Mouse (Mus musculus) liver, postnatal 0 days (tissue): ENCODE data around the gene Cyp2s1. TPM values are rescaled to one million over a fixed set of nuclear protein-coding genes. Genes with fewer than 3 reads are reported as not detected.

Experiments
- ATAC-seq: fragments of 200-750 bp; cut with Nextera tagmentation; 2 replicates; pipeline ENCODE4 v1.8.0; 2017; ENCODE audit warnings: mild to moderate bottlenecking, moderate library complexity
- DNase-seq: peaks from one replicate; pipeline ENCODE4 v3.0.0-alpha.2; 2016
- H3K27ac ChIP-seq: fragments of 300-500 bp; sonication (generic); 2 replicates; pipeline ENCODE4 v1.5.1; 2014; ENCODE audit warnings: antibody characterized with exemption, moderate library complexity, mild to moderate bottlenecking, low read depth
- H3K27me3 ChIP-seq: fragments of 300-500 bp; sonication (generic); 2 replicates; pipeline ENCODE4 v1.6.1; 2014; ENCODE audit warnings: low read length, control low read depth, mixed read lengths; ENCODE audit not compliant: insufficient read depth
- H3K36me3 ChIP-seq: fragments of 300-500 bp; sonication (generic); replicated peaks from 2 replicates; pipeline ENCODE4 v1.6.1; 2014; ENCODE audit warnings: mild to moderate bottlenecking, control low read depth, low read length, moderate library complexity, mixed read lengths; ENCODE audit not compliant: insufficient read depth
- H3K4me1 ChIP-seq: fragments of 300-500 bp; sonication (generic); 2 replicates; pipeline ENCODE4 v1.6.1; 2014; ENCODE audit warnings: antibody characterized with exemption, mild to moderate bottlenecking, control low read depth; ENCODE audit not compliant: insufficient read depth
- H3K4me2 ChIP-seq: fragments of 300-500 bp; sonication (generic); 2 replicates; pipeline ENCODE4 v1.6.1; 2014; ENCODE audit warnings: low read depth, mild to moderate bottlenecking, low read length, moderate library complexity, mixed read lengths
- H3K4me3 ChIP-seq: fragments of 300-500 bp; sonication (generic); 2 replicates; pipeline ENCODE4 v1.5.1; 2014; ENCODE audit warnings: low read depth, low read length
- H3K9ac ChIP-seq: fragments of 300-500 bp; sonication (generic); replicated peaks from 2 replicates; pipeline ENCODE4 v1.6.1; 2014; ENCODE audit warnings: mild to moderate bottlenecking, moderate library complexity
- H3K9me3 ChIP-seq: fragments of 300-500 bp; sonication (generic); 2 replicates; pipeline ENCODE4 v1.6.1; 2016; ENCODE audit warnings: mild to moderate bottlenecking, control low read depth, low read length, mixed read lengths
- CTCF ChIP-seq: sonication (generic); IDR thresholded peaks from 2 replicates; pipeline ENCODE4 v1.5.1; 2016; ENCODE audit warnings: antibody characterized with exemption, low read depth
- EP300 ChIP-seq: IDR thresholded peaks from 2 replicates; pipeline ENCODE4 v1.6.1; 2016; ENCODE audit warnings: antibody characterized with exemption, low read depth, mild to moderate bottlenecking
- WGBS: fragments of 180-500 bp; shearing (Covaris S2); extraction: QIAGEN DNeasy Blood & Tissue Kit; methylation state at CpG from one replicate; pipeline ENCODE4 v1.1.7; 2014; ENCODE audit not compliant: insufficient replicate concordance; 5-methylcytosine and 5-hydroxymethylcytosine counted together
- polyA plus RNA-seq: library from polyadenylated mRNA; unstranded; fragments of >200 nt; fragmentation: Nextera tagmentation; extraction: Ambion mirVana; gene quantifications from 2 replicates; pipeline ENCODE4 v1.2.1, GENCODE M21; 2015

Gene Cyp2s1
- polyA plus RNA-seq, 1 experiment from 2014 or later = 0.92 TPM

DNA sequence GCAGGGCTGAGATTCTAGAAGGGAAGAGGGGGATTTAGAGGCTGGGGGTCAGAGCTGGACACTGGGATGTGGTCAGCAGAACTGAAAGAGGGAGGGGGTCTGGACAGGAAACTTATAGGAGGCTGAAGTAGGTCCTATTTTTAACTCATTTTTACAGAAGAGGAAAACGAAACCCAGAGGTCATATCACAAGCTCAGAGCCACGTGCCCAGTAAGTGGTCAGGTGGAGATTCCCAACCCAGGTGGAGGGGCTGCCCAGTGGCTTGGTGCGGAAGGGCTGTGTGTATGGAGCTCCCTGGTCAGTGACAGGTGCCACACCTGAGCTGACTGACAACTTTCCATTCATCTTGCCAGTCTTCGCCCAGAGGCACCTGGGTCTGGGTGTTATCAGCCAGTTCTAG, 29.7 kb downstream of the Cyp2s1 start:
- no peaks in the 10 kb centered on the region for H3K9me3 ChIP-seq
- TF ChIP-seq CTCF (no peak), EP300 (no peak)
- H3K27ac ChIP-seq = no peak overlapping the region
- DNase-seq = no peak
- peaks cover 11% of the 10 kb centered on the region for H3K27me3 ChIP-seq
- H3K4me1 ChIP-seq = peaks cover 12% of the 10 kb centered on the region
- no peaks in the 10 kb centered on the region for H3K36me3 ChIP-seq
- WGBS = 48% methylated on average over 4 of the region's 4 CpGs
- H3K4me3 ChIP-seq = no peak overlapping the region
- H3K4me2 ChIP-seq = peak overlapping the region; percentile 54; the same call in 1 of the 2 replicates
- ATAC-seq = no peak
- no peak overlapping the region for H3K9ac ChIP-seq

DNA sequence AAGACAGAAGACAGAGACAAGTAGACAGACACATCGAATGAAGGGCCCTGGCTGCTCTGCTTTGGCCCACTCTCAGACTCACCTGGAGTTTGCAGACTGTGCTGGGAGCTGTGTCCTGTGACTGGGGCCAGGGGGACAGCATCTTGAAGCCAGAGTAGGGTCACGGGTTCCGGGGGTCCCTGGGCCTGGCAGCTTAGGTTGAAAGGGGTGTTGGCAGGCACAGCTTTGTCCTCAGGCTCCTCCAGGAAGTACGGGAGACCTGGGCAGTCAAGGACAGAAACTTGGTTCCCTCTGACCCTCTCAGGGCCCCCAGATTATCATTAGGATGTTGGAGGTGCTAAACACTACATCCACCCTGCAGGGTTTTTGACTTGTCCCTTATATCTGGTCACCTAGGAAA, 31.0 kb downstream of the Cyp2s1 start:
- Histone ChIP-seq H3K36me3 (no peaks in the 10 kb centered on the region), H3K9me3 (no peaks in the 10 kb centered on the region), H3K27ac (no peak overlapping the region), H3K4me2 (no peak overlapping the region), H3K27me3 (peaks cover 11% of the 10 kb centered on the region), H3K9ac (no peak overlapping the region), H3K4me3 (no peak overlapping the region), H3K4me1 (peaks cover 20% of the 10 kb centered on the region)
- 52% methylated on average over 4 of the region's 4 CpGs for WGBS
- TF ChIP-seq EP300 (no peak), CTCF (no peak)
- ATAC-seq = no peak
- no peak for DNase-seq

DNA sequence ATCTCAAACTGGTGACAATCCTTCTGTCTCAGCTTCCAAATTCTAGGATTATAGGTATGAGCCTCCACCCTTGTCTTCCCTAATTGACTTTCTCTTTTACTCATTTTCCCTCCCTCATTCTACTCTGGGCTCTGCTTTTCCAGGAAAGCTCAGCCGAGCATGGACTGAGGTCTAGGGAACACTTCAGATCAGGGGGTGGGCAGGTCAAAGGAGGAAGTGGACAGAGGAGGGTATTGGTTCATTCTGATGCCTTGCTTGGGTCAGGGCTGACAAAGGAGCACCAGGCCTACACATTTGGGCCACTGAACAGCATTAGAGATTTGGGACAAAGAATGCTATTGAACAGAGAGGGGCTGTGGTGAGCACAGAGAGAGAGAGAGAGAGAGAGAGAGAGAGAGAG, 31.9 kb downstream of the Cyp2s1 start:
- 23% methylated on average over 1 of the region's 1 CpGs for WGBS
- no peaks in the 10 kb centered on the region for H3K9me3 ChIP-seq

DNA sequence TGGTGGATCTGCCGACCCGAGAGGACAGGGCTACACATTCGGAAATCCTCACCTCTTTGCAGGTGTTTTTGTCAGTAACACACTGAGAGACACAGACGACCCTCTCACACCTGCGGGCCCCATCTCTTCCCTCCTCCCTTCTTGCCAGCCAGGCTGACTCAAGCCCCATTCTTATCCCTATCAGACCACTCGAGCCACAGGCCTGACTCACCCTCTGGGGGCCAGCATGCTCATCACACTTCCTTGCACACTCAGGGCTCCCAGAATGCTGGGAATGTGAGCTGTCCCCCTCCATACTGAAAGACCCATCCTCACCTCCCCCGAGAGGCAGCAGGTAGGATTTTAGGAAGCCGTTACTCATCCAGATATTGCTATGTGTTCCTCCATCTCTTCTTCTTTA, 33.0 kb downstream of the Cyp2s1 start:
- H3K36me3 ChIP-seq = no peaks in the 10 kb centered on the region
- WGBS = 65% methylated on average over 8 of the region's 8 CpGs

More for the DNA sequence above, 31.9 kb downstream of the Cyp2s1 start:
- TF ChIP-seq CTCF = no peak
- TF ChIP-seq EP300 = no peak
- Histone ChIP-seq H3K4me2 (no peak overlapping the region), H3K27ac (no peak overlapping the region), H3K36me3 (no peaks in the 10 kb centered on the region), H3K4me1 (peaks cover 20% of the 10 kb centered on the region), H3K27me3 (peaks cover 11% of the 10 kb centered on the region), H3K9ac (no peak overlapping the region), H3K4me3 (no peak overlapping the region)
- ATAC-seq (no peak), DNase-seq (no peak)

DNA sequence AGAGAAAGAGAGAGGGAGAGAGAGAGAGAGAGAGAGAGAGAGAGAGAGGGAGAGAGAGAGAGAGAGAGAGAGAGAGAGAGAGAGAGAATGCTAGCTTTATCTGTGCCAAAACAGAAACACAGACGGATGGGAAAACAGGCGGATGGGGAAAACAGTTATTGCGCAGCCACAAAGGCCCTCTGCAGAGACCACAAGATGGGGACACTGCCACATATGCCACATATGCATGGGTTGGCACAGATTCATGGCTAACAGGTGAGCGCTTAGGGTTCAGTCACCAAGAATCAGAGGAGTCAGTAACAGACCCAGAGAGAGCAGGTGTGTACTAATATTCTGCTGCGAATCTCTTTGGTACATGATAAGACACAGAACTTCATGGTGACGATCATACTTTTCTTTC, 34.0 kb downstream of the Cyp2s1 start:
- peaks cover 6% of the 10 kb centered on the region; the same call in 1 of the 2 replicates for H3K27me3 ChIP-seq
- H3K9ac ChIP-seq = no peak overlapping the region
- ATAC-seq (no peak), DNase-seq (no peak)
- no peak overlapping the region for H3K4me3 ChIP-seq
- no peak overlapping the region for H3K4me2 ChIP-seq
- no peaks in the 10 kb centered on the region for H3K9me3 ChIP-seq
- H3K27ac ChIP-seq = no peak overlapping the region
- 38% methylated on average over 6 of the region's 6 CpGs for WGBS
- TF ChIP-seq CTCF (no peak), EP300 (no peak)
- no peaks in the 10 kb centered on the region for H3K36me3 ChIP-seq
- H3K4me1 ChIP-seq = peaks cover 19% of the 10 kb centered on the region

More for the DNA sequence above, 33.0 kb downstream of the Cyp2s1 start:
- DNase-seq = no peak
- Histone ChIP-seq H3K4me1 (peaks cover 23% of the 10 kb centered on the region), H3K9ac (no peak overlapping the region), H3K4me3 (no peak overlapping the region), H3K27me3 (peaks cover 9% of the 10 kb centered on the region), H3K4me2 (no peak overlapping the region), H3K9me3 (no peaks in the 10 kb centered on the region), H3K27ac (0 out of 2 replicates have a peak overlapping the region, but pooled peaks have one; percentile 34)
- no peak for ATAC-seq
- TF ChIP-seq EP300 (no peak), CTCF (no peak)

- H3K4me2 ChIP-seq = peak overlapping the region; percentile 69
- no peak for TF ChIP-seq CTCF
- H3K27ac ChIP-seq = peak overlapping the region; percentile 66
- peak overlapping the region; percentile 31; the same call in 1 of the 2 replicates for H3K4me3 ChIP-seq
- 0 out of 2 replicates have a peak overlapping the region, but pooled peaks have one; percentile 55 for H3K9ac ChIP-seq
- ATAC-seq = peak; percentile 52
- 0 out of 2 replicates have a peak, but pooled peaks cover under 1% of the 10 kb centered on the region for H3K27me3 ChIP-seq
- no peaks in the 10 kb centered on the region for H3K36me3 ChIP-seq
- H3K4me1 ChIP-seq = peaks cover 18% of the 10 kb centered on the region
- 31% methylated on average over 11 of the region's 11 CpGs for WGBS
- no peak for DNase-seq
- H3K9me3 ChIP-seq = no peaks in the 10 kb centered on the region
These were observed 34.6 kb downstream of the Cyp2s1 start for GRCm38 (mm10) chr7:25781937-25782610.
